Mouse (Mus musculus) neural tube, embryonic 12.5 days (tissue): ENCODE data around the gene Mycs. TPM values are rescaled to one million over a fixed set of nuclear protein-coding genes. Genes with fewer than 3 reads are reported as not detected.

Experiments used
- ATAC-seq: fragments of 200-750 bp; cut with Nextera tagmentation; 2 replicates; pipeline ENCODE4 v1.8.0; 2017; ENCODE audit warnings: low read depth, mild to moderate bottlenecking, moderate TSS enrichment, moderate library complexity; ENCODE audit not compliant: low FRiP score
- H3K27ac ChIP-seq: fragments of 300-500 bp; sonication (generic); 2 replicates; pipeline ENCODE4 v1.5.1; 2016
- H3K27me3 ChIP-seq: fragments of 300-500 bp; sonication (generic); replicated peaks from 2 replicates; pipeline ENCODE4 v1.6.1; 2016; ENCODE audit warnings: mild to moderate bottlenecking
- H3K36me3 ChIP-seq: fragments of 300-500 bp; sonication (generic); 2 replicates; pipeline ENCODE4 v1.6.1; 2016; ENCODE audit warnings: mild to moderate bottlenecking
- H3K4me1 ChIP-seq: fragments of 300-500 bp; sonication (generic); 2 replicates; pipeline ENCODE4 v1.6.1; 2016
- H3K4me2 ChIP-seq: fragments of 300-500 bp; sonication (generic); replicated peaks from 2 replicates; pipeline ENCODE4 v1.6.1; 2016; ENCODE audit warnings: mild to moderate bottlenecking
- H3K4me3 ChIP-seq: fragments of 300-500 bp; sonication (generic); 2 replicates; pipeline ENCODE4 v1.5.1; 2016
- H3K9ac ChIP-seq: fragments of 300-500 bp; sonication (generic); 2 replicates; pipeline ENCODE4 v1.6.1; 2016; ENCODE audit warnings: mild to moderate bottlenecking
- H3K9me3 ChIP-seq: fragments of 300-500 bp; sonication (generic); 2 replicates; pipeline ENCODE4 v1.6.1; 2016; ENCODE audit warnings: mild to moderate bottlenecking
- WGBS: fragments of 180-500 bp; shearing (Covaris S2); methylation state at CpG from one replicate; pipeline ENCODE4 v1.1.7; 2016; 5-methylcytosine and 5-hydroxymethylcytosine counted together
- polyA plus RNA-seq: library from polyadenylated mRNA; unstranded; fragments of >200 nt; fragmentation: Nextera tagmentation; extraction: Ambion mirVana; gene quantifications from 2 replicates; pipeline ENCODE4 v1.2.1, GENCODE M21; 2016

The Mycs gene
- not detected in 2 replicates for polyA plus RNA-seq

GRCm38 (mm10) chrX:5469165-5469564 lies at the start of gene Mycs:
Gene Mycs (minus strand): TSS chrX:5469265.
- WGBS = 87% methylated on average over 3 of the region's 3 CpGs
- Histone ChIP-seq H3K9ac (no peak within 1 kb of the TSS), H3K4me1 (no peaks in the 10 kb centered on the region), H3K9me3 (no peaks in the 10 kb centered on the region), H3K4me2 (peak within 1 kb of the TSS; percentile 45), H3K27me3 (no peaks in the 10 kb centered on the region), H3K4me3 (peak within 1 kb of the TSS; percentile 9), H3K36me3 (no peaks in the 10 kb centered on the region), H3K27ac (no peak within 1 kb of the TSS)
- no peak for ATAC-seq

DNA sequence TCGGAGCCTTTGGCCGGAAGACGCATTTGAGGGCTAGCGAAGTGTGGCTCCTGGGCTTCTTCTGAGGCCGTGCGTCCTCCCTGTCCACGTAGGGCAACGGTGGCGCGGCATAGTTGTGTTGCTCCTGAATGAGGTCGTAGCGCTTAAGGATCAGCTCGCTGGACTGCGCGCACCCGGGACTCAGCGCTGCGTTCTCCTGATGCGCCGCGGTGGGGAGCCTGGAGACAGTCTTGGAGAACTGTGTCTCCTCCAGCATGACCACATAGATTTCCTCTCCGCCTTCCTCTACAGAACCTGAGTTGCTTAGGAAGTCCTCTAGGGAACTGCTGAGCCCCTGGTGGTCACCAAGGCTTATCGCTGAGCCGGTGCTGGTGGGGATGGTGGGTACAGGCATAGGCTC lies 1.0 kb downstream of the Mycs start:
- Histone ChIP-seq H3K4me3 (peak overlapping the region; percentile 9; the same call in 1 of the 2 replicates), H3K4me2 (peak overlapping the region; percentile 45), H3K9me3 (no peaks in the 10 kb centered on the region), H3K27ac (no peak overlapping the region), H3K27me3 (no peaks in the 10 kb centered on the region), H3K36me3 (no peaks in the 10 kb centered on the region), H3K4me1 (no peaks in the 10 kb centered on the region), H3K9ac (no peak overlapping the region)
- WGBS = 16% methylated on average over 24 of the region's 24 CpGs
- 0 out of 2 replicates have a peak, but pooled peaks have one; percentile 13 for ATAC-seq

Other genes starting within 250 kb of the Mycs start
- not detected in 2 replicates for gene Btbd35f7, start 199.8 kb upstream of the Mycs start, polyA plus RNA-seq